Mouse (Mus musculus) spleen, postnatal 4 days (tissue): ENCODE measurements at regions not wholly inside any gene's neighbourhood (a gene's known extent, or its start where the extent isn't known, plus 50 kb on each side); places are given as distances from the start of the nearest gene placed in this dataset.

Experiments used
- DNase-seq, 2 experiments: peaks; one replicate each; pipeline ENCODE4 v3.0.0; 2022; ENCODE audit warnings: low spot score in 2 of 2

GRCm38 (mm10) chr7:88544393-88544792 lies 114.3 kb downstream of the Rab38 start:
- peak; percentile 33 to 73 for DNase-seq

- DNase-seq, result no peak
Measured at GRCm38 (mm10) chr7:88544976-88545654, 115.0 kb downstream of the Rab38 start.

GRCm38 (mm10) chr7:88575073-88575472 lies 145.0 kb downstream of the Rab38 start:
- no peak for DNase-seq

- DNase-seq, result no peak
Measured at GRCm38 (mm10) chr7:88600781-88601180, 170.7 kb downstream of the Rab38 start.
